In the genomic region with DNA sequence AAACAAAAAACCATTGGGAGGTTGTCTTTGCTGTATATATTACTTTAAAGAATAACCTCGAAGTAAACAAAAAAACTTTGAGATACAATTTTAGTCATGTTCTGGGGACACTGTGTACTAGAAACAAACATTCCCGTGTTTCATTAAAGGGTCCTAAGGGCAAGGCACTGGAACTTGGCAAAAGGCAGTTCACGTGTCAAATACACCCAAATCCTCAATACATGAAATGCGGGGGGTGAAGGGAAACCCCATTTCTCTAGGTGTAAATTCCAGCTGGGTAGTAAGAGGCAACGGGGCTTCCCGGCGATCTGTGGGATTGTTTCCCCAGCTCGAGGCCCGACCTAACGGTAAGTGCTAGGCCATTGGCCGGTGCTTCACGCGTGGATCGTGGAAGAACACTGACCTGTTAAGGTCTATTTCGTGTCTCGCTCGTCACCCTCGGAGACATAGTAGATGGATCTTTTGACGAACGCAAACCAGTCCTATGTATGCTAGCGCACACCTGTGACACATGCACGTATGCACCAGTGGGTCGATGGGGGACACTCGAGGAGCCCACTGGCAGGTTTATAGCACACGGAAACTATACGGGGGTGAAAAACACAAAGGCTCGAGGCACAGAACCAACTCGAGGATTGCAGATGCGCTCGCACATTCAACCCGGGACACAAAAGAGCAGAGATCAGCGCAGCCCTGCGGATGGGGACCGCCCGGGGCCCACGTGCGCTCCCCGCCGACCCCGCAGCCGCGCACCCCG, we compare ENCODE assay signal across 8 mouse cellular contexts. TPM values are rescaled to one million over a fixed set of nuclear protein-coding genes. Genes with fewer than 3 reads are reported as not detected.
DNase-seq lines count a peak whose midpoint lies in the region; ATAC-seq lines count a peak whose summit lies in the region.

No protein-coding gene starts in this region.

- peak overlapping the region; percentile 99 for H3K27ac ChIP-seq in heart, embryonic 10.5 days
- peak overlapping the region; percentile 84 for H3K27ac ChIP-seq in kidney, embryonic 14.5 days (ENCODE audit: low read depth, low read length)
- peak overlapping the region; percentile 52 for H3K27ac ChIP-seq in liver, embryonic 11.5 days (ENCODE audit: low read depth, low read length)

- H3K4me2 ChIP-seq in kidney, embryonic 14.5 days (replicated peaks; ENCODE audit: low read depth, low read length) = peak overlapping the region; percentile 86
- peak overlapping the region; percentile 95 for H3K4me2 ChIP-seq in liver, embryonic 11.5 days

- H3K4me1 ChIP-seq in heart, embryonic 10.5 days = peaks cover 12% of the 10 kb centered on the region
- H3K4me1 ChIP-seq in kidney, embryonic 14.5 days (ENCODE audit: control insufficient read depth, insufficient read depth, low read length) = peaks cover 8% of the 10 kb centered on the region
- H3K4me1 ChIP-seq in liver, embryonic 11.5 days (replicated peaks; ENCODE audit: control insufficient read depth, insufficient read depth, low read length) = no peaks in the 10 kb centered on the region

- 11% methylated on average over 43 of the region's 43 CpGs for WGBS in heart, embryonic 10.5 days
- WGBS in kidney, embryonic 14.5 days = 7% methylated on average over 43 of the region's 43 CpGs
- 7% methylated on average over 43 of the region's 43 CpGs for WGBS in liver, embryonic 11.5 days

- DNase-seq in adrenal gland, adult 18-20 months (ENCODE audit: low spot score in 2 of 2) = peak; percentile 35 to 57
- DNase-seq in embryo, embryonic 11 days = peak; percentile 50
- peak; percentile 79 for DNase-seq in heart, embryonic 10.5 days (ENCODE audit: low spot score)
- DNase-seq in liver, embryonic 11.5 days (ENCODE audit: low spot score) = peak; percentile 66
- DNase-seq in natural killer cell, adult 2 months (ENCODE audit: low spot score in 2 of 2) = peak; percentile 12 to 24
- peak; percentile 34 for DNase-seq in testis, postnatal 14 days (ENCODE audit: low spot score)

- H3K9ac ChIP-seq in kidney, embryonic 14.5 days (ENCODE audit: low read depth, low read length) = peak overlapping the region; percentile 97
- H3K9ac ChIP-seq in liver, embryonic 11.5 days (ENCODE audit: low read depth, low read length) = peak overlapping the region; percentile 83

- no peaks in the 10 kb centered on the region for H3K9me3 ChIP-seq in heart, embryonic 10.5 days
- H3K9me3 ChIP-seq in kidney, embryonic 14.5 days (ENCODE audit: control insufficient read depth, low read length) = no peaks in the 10 kb centered on the region
- no peaks in the 10 kb centered on the region for H3K9me3 ChIP-seq in liver, embryonic 11.5 days (ENCODE audit: control insufficient read depth, low read length)

- H3K4me3 ChIP-seq in heart, embryonic 10.5 days = peak overlapping the region; percentile 93
- peak overlapping the region; percentile 87 for H3K4me3 ChIP-seq in kidney, embryonic 14.5 days (ENCODE audit: low read length)
- peak overlapping the region; percentile 70 for H3K4me3 ChIP-seq in liver, embryonic 11.5 days (ENCODE audit: low read depth, low read length)

- no peaks in the 10 kb centered on the region for H3K27me3 ChIP-seq in heart, embryonic 10.5 days (ENCODE audit: insufficient read depth, poor library complexity, severe bottlenecking)
- no peaks in the 10 kb centered on the region for H3K27me3 ChIP-seq in kidney, embryonic 14.5 days (ENCODE audit: control insufficient read depth, insufficient read depth, low read length)
- H3K27me3 ChIP-seq in liver, embryonic 11.5 days (replicated peaks; ENCODE audit: control insufficient read depth, insufficient read depth, low read length) = no peaks in the 10 kb centered on the region

- ATAC-seq in CD4-positive, CD25-positive, alpha-beta regulatory T cell, adult 4 months = peak; percentile 46
- ATAC-seq in kidney, embryonic 14.5 days (ENCODE audit: low FRiP score, low TSS enrichment) = peak; percentile 65
- ATAC-seq in liver, embryonic 11.5 days (replicated peaks; ENCODE audit: low FRiP score) = peak; percentile 62

- no peaks in the 10 kb centered on the region for H3K36me3 ChIP-seq in heart, embryonic 10.5 days
- no peaks in the 10 kb centered on the region for H3K36me3 ChIP-seq in kidney, embryonic 14.5 days (ENCODE audit: control insufficient read depth, insufficient read depth, low read length)
- H3K36me3 ChIP-seq in liver, embryonic 11.5 days (ENCODE audit: control insufficient read depth, insufficient read depth, low read length) = no peaks in the 10 kb centered on the region

RNA-seq across cellular contexts. Expression of a gene that starts 1.0 kb away (rescaled TPM):
- polyA plus RNA-seq in CD4-positive, CD25-positive, alpha-beta regulatory T cell, adult 4 months (2017; shearing (Covaris generic)) = 10 to 100 TPM; 30.8 to 38.7 TPM
- total RNA-seq in adrenal gland, adult 18-20 months (2021) = 10 to 100 TPM; 25.7 to 35.1 TPM
- 9.6 and 10.0 TPM in 2 replicates for polyA plus RNA-seq in heart, embryonic 10.5 days (2016; fragmentation: Nextera tagmentation; extraction: Ambion mirVana)
- 11.0 and 15.8 TPM in 2 replicates for polyA plus RNA-seq in kidney, embryonic 14.5 days (2014; fragmentation: Nextera tagmentation; extraction: Ambion mirVana)
- 7.3 and 8.3 TPM in 2 replicates for polyA plus RNA-seq in liver, embryonic 11.5 days (2014; fragmentation: Nextera tagmentation; extraction: Ambion mirVana)

Comparison
In these comparisons a context has a peak if more than half of its experiments do, and no peak if none do; other contexts are left out.
1. Peak in every context shown above with its lines: DNase-seq, ATAC-seq, H3K4me3 ChIP-seq and H3K27ac ChIP-seq.
2. DNase-seq: peak in every context shown above with its lines; median percentile 79 in heart, embryonic 10.5 days; 66 in liver, embryonic 11.5 days; 50 in embryo, embryonic 11 days; 46 in adrenal gland, adult 18-20 months; 34 in testis, postnatal 14 days; 18 in natural killer cell, adult 2 months.